9 mouse cellular contexts compared by ENCODE assay signal in the genomic region with DNA sequence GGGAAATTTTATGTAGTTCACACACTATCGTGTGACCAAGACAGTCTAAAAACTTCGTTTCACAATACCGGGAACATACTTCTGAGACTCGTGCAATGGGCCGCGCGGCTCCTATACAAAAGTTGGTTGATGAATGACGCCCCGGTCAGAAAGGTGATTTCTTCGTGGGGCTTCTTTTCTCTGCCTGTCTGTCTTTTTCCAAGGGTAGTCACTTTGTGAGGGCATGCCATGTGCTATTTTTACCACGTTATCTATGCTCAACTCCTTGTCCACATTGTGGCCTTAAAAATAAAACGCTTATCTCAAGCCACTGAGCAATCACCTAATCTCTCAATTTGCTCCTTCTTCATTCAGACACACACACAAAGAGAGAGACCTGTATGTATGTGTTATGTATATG. TPM values are rescaled to one million over a fixed set of nuclear protein-coding genes. Genes with fewer than 3 reads are reported as not detected.
DNase-seq lines count a peak whose midpoint lies in the region; ATAC-seq lines count a peak whose summit lies in the region.
"Had no signal": no experiment of that assay in that cellular context is flagged by ENCODE, and none has a peak within 500 bp of the region (broad histone marks: within the 10 kb centered on the region; RNA-seq: fewer than 3 reads in every experiment).

No protein-coding gene starts in this region.

- H3K36me3 ChIP-seq in liver, embryonic 11.5 days (ENCODE audit: control insufficient read depth, insufficient read depth, low read length): no peaks in the 10 kb centered on the region
- H3K36me3 ChIP-seq in limb, embryonic 10.5 days: no peaks in the 10 kb centered on the region
- H3K36me3 ChIP-seq in neural tube, embryonic 13.5 days: no peaks in the 10 kb centered on the region

- H3K9me3 ChIP-seq in liver, embryonic 11.5 days (ENCODE audit: control insufficient read depth, low read length): no peaks in the 10 kb centered on the region
- H3K9me3 ChIP-seq in limb, embryonic 10.5 days (replicated peaks): no peaks in the 10 kb centered on the region
- no peaks in the 10 kb centered on the region for H3K9me3 ChIP-seq in neural tube, embryonic 13.5 days

- H3K4me2 ChIP-seq in liver, embryonic 11.5 days: peak overlapping the region; percentile 96
- peak overlapping the region; percentile 99 for H3K4me2 ChIP-seq in neural tube, embryonic 13.5 days

- no peak overlapping the region for H3K9ac ChIP-seq in liver, embryonic 11.5 days (ENCODE audit: low read depth, low read length)
- H3K9ac ChIP-seq in neural tube, embryonic 13.5 days: peak overlapping the region; percentile 68; the same call in 1 of the 2 replicates

- H3K27me3 ChIP-seq in liver, embryonic 11.5 days (replicated peaks; ENCODE audit: control insufficient read depth, insufficient read depth, low read length): peaks cover 50% of the 10 kb centered on the region
- peaks cover 60% of the 10 kb centered on the region for H3K27me3 ChIP-seq in limb, embryonic 10.5 days (ENCODE audit: low read depth, poor library complexity, severe bottlenecking)
- H3K27me3 ChIP-seq in neural tube, embryonic 13.5 days: peaks cover 45% of the 10 kb centered on the region

- H3K27ac ChIP-seq in liver, embryonic 11.5 days (ENCODE audit: low read depth, low read length): no peak overlapping the region
- peak overlapping the region; percentile 91; the same call in 1 of the 2 replicates for H3K27ac ChIP-seq in limb, embryonic 10.5 days
- no peak overlapping the region for H3K27ac ChIP-seq in neural tube, embryonic 13.5 days (replicated peaks)

- DNase-seq in liver, embryonic 11.5 days (ENCODE audit: low spot score): no peak
- DNase-seq in liver: no peak
- DNase-seq in heart, adult 8-10 months (ENCODE audit: low spot score): peak; percentile 56
- DNase-seq in limb, embryonic 10.5 days (ENCODE audit: low spot score): no peak
- DNase-seq in cerebellum, postnatal 36 days: no peak
- DNase-seq in yolk sac, embryonic 10.5 days (ENCODE audit: low spot score): no peak
- DNase-seq in urinary bladder, adult 2 months (ENCODE audit: low spot score): no peak
- DNase-seq: kidney, postnatal 36 days had no signal

- H3K4me1 ChIP-seq in liver, embryonic 11.5 days (replicated peaks; ENCODE audit: control insufficient read depth, insufficient read depth, low read length): peaks cover 20% of the 10 kb centered on the region
- peaks cover 24% of the 10 kb centered on the region for H3K4me1 ChIP-seq in limb, embryonic 10.5 days
- peaks cover 27% of the 10 kb centered on the region for H3K4me1 ChIP-seq in neural tube, embryonic 13.5 days (replicated peaks)

- peak overlapping the region; percentile 63; the same call in 1 of the 2 replicates for H3K4me3 ChIP-seq in liver, embryonic 11.5 days (ENCODE audit: low read depth, low read length)
- H3K4me3 ChIP-seq in limb, embryonic 10.5 days: peak overlapping the region; percentile 76
- peak overlapping the region; percentile 49 for H3K4me3 ChIP-seq in neural tube, embryonic 13.5 days

- 33% methylated on average over 12 of the region's 12 CpGs for WGBS in liver, embryonic 11.5 days
- 49% methylated on average over 12 of the region's 12 CpGs for WGBS in limb, embryonic 10.5 days
- WGBS in neural tube, embryonic 13.5 days: 12% methylated on average over 12 of the region's 12 CpGs

- ATAC-seq in liver, embryonic 11.5 days (replicated peaks; ENCODE audit: low FRiP score): no peak; the same call in 1 of the 2 replicates
- ATAC-seq in neural tube, embryonic 13.5 days (ENCODE audit: low read depth): no peak

RNA-seq across cellular contexts. Expression of gene Nexn, which starts 1.3 kb away (rescaled TPM):
- polyA plus RNA-seq in liver, embryonic 11.5 days (2014; fragmentation: Nextera tagmentation; extraction: Ambion mirVana): 3.7 and 5.5 TPM in 2 replicates
- total RNA-seq in heart, adult 8-10 months (2022): 100 to 1,000 TPM; 264 to 407 (median 333) TPM
- 3.0 and 3.1 TPM in 2 replicates for polyA plus RNA-seq in limb, embryonic 10.5 days (2016; fragmentation: Nextera tagmentation; extraction: Ambion mirVana)
- 2.1 and 4.0 TPM in 2 replicates for polyA plus RNA-seq in neural tube, embryonic 13.5 days (2015; fragmentation: Nextera tagmentation; extraction: Ambion mirVana)
- 12.7 and 38.4 TPM in 2 replicates for polyA plus RNA-seq in urinary bladder, adult 2 months (2012; rRNA removed)

RNA-seq across cellular contexts. Expression of gene Fubp1, which starts 54.6 kb away (rescaled TPM):
- polyA plus RNA-seq in liver, embryonic 11.5 days (2014; fragmentation: Nextera tagmentation; extraction: Ambion mirVana): 234 and 253 TPM in 2 replicates
- 10 to 100 TPM; 44.3 to 55.0 (median 52.5) TPM for total RNA-seq in heart, adult 8-10 months (2022)
- 412 and 467 TPM in 2 replicates for polyA plus RNA-seq in limb, embryonic 10.5 days (2016; fragmentation: Nextera tagmentation; extraction: Ambion mirVana)
- polyA plus RNA-seq in neural tube, embryonic 13.5 days (2015; fragmentation: Nextera tagmentation; extraction: Ambion mirVana): 267 and 280 TPM in 2 replicates
- 57.6 and 74.3 TPM in 2 replicates for polyA plus RNA-seq in urinary bladder, adult 2 months (2012; rRNA removed)

RNA-seq across cellular contexts. Expression of gene Dnajb4, which starts 54.7 kb away (rescaled TPM):
- polyA plus RNA-seq in liver, embryonic 11.5 days (2014; fragmentation: Nextera tagmentation; extraction: Ambion mirVana): 29.7 and 33.1 TPM in 2 replicates
- total RNA-seq in heart, adult 8-10 months (2022): 100 to 1,000 TPM in 2 of 4 experiments, 10 to 100 TPM in 2; 88.0 to 125 (median 101) TPM
- polyA plus RNA-seq in limb, embryonic 10.5 days (2016; fragmentation: Nextera tagmentation; extraction: Ambion mirVana): 14.0 and 20.7 TPM in 2 replicates
- 38.5 and 43.4 TPM in 2 replicates for polyA plus RNA-seq in neural tube, embryonic 13.5 days (2015; fragmentation: Nextera tagmentation; extraction: Ambion mirVana)
- polyA plus RNA-seq in urinary bladder, adult 2 months (2012; rRNA removed): 38.7 and 39.3 TPM in 2 replicates
